Mouse (Mus musculus): Measurements from ENCODE around the gene Ccdc71l. TPM values are rescaled to one million over a fixed set of nuclear protein-coding genes. Genes with fewer than 3 reads are reported as not detected.

The Ccdc71l gene
- 9.9 TPM for polyA plus RNA-seq (2015; fragmentation: Illumina TruSeq; extraction: RNeasy Lipid Tissue Mini Kit (QIAGEN cat#74804); ENCODE audit: low read depth, low replicate concordance)

DNA sequence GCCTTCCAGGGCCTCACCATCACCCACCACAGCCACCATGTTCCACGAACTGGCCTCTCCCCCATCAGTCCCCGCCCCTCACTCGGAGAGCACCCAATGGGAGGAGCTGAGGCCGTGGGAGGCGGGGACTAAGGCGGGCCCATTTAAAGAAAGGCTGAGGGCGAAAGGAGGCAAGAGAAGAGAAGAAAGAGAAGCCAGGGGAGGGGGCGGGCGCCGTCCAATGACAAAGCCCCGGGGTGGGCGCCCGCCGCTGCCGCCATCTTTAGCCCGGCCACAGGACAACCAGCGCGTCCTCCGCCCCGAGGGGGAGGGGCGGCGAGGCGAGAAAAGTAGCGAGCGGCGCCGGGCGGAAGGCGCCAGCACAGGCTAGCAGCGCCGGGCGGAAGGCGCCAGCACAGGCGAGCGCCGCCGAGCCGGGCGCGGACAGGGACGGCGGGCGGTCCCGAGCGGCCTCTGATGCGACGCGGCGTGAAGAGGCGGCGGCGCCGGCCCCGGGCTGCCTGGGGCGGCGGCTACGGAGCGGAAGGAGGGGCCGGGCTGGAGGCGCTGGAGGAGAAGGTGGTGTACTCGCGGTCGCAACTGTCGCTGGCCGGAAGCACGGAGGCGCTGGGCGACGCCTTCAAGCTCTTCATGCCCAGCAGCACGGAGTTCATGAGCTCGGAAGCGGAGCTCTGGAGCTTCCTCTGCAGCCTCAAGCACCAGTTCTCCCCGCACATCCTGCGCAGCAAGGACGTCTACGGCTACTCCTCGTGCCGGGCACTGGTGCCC, at the start of gene Ccdc71l:
TSS of gene Ccdc71l (plus strand) at position 177 of the 768 bp plus-strand sequence.

Other genes starting within 250 kb of the Ccdc71l start
- 1.8 TPM for gene Pik3cg, start 170.0 kb upstream of the Ccdc71l start, polyA plus RNA-seq (2015; fragmentation: Illumina TruSeq; extraction: RNeasy Lipid Tissue Mini Kit (QIAGEN cat#74804); ENCODE audit: low read depth, low replicate concordance)